Mouse (Mus musculus) heart, adult 8-10 months (tissue): ENCODE measurements around the gene Hist1h2be. TPM values are rescaled to one million over a fixed set of nuclear protein-coding genes. Genes with fewer than 3 reads are reported as not detected.
A peak's percentile ranks its signal among the peaks of the same experiment; 100 is the strongest.
"Not testable (repeated sequence)": the region's sequence is repeated elsewhere in the genome, so short reads cannot be mapped to it uniquely, and the experiment has no call there.

Experiments used
- DNase-seq: peaks from one replicate; pipeline ENCODE4 v3.0.0; 2022; ENCODE audit warnings: low spot score
- total RNA-seq, 4 experiments: library from RNA; stranded (reverse); gene quantifications; 2 replicates each; pipeline ENCODE4 v1.2.4; 2022

The Hist1h2be gene
- total RNA-seq, 4 experiments from 2014 or later, result 11.6 to 13.8 (median 12.6) TPM

DNA sequence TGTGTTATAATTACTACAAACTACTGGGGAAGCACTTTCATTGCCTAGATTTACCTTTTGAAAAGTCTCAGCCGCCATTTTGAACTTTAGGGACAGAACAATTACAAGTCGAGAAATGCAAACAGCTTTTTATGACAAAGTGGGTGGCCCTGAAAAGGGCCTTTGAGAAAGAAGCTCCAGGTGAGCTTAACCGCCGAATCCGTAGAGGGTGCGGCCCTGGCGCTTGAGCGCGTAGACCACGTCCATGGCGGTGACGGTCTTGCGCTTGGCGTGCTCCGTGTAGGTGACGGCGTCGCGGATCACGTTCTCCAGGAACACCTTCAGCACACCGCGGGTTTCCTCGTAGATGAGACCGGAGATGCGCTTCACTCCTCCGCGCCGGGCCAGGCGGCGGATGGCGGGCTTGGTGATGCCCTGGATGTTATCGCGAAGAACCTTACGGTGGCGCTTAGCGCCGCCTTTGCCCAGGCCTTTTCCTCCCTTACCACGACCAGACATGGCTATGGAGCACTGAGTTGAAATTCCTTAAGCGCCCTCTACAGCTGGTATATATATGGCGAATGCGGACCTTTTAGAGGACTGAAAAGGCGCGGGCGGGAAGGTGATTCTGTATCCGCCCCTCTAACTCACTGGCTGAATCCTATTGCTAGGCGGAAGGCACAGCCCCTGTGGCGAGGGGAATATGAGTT lies 69.6 kb downstream of the Hist1h2be start, which contains the start of gene Hist1h4f:
TSS of gene Hist1h4f (minus strand) at position 503 of the 689 bp plus-strand sequence.
- DNase-seq, result peak; percentile 85

DNA sequence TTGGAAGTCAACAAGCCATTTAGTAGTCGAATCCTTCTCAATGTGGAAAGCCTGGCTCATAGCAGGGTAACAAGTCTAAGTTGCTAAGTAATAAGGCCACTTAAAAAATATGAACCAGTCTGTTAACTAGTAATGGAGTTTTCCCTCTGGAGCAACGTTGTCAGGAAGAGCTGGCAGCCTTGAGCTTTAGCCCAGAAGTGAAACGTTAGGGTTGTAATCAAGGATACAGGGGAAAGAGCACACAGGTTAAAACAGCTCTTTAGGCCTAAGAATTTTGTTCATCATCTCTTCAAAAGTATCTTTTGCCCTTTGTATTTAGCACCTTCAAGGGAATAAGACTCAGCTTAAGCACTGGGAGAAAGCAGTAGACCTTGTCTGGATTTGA lies 70.2 kb downstream of the Hist1h2be start:
- DNase-seq, result no peak

DNA sequence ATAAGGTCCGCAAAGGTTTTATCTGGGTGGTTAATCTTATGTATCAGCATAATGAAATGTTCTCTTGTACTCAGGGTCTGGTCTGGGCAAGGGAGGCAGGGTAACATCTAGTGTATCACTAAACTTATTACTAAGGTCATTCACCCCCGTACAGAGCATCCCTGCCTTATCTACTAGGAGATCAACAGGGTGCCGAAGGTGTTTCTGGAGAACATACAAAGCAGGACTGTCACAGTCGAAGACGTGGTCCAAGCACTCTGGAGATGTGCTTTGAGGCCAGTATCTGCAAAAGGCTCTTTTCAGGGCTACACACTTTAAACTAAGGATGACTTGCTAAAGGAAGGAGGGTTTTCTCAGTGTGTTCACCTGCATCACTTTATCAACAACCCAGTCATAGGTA lies 74.2 kb downstream of the Hist1h2be start:
- DNase-seq, result no peak

DNA sequence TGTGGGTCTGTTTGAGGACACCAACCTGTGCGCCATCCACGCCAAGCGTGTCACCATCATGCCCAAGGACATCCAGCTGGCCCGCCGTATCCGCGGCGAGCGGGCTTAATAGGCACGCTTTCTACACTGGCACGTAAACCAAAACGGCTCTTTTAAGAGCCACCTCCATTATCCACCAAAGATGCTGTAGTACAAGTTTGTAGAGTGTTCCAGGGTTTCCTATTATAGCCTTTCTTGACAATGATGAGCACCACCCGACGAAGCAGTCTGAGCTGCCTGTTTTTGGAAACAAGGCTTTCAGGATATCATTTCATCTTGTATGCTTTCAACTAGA lies 76.2 kb downstream of the Hist1h2be start:
- DNase-seq, result not testable (repeated sequence)

DNA sequence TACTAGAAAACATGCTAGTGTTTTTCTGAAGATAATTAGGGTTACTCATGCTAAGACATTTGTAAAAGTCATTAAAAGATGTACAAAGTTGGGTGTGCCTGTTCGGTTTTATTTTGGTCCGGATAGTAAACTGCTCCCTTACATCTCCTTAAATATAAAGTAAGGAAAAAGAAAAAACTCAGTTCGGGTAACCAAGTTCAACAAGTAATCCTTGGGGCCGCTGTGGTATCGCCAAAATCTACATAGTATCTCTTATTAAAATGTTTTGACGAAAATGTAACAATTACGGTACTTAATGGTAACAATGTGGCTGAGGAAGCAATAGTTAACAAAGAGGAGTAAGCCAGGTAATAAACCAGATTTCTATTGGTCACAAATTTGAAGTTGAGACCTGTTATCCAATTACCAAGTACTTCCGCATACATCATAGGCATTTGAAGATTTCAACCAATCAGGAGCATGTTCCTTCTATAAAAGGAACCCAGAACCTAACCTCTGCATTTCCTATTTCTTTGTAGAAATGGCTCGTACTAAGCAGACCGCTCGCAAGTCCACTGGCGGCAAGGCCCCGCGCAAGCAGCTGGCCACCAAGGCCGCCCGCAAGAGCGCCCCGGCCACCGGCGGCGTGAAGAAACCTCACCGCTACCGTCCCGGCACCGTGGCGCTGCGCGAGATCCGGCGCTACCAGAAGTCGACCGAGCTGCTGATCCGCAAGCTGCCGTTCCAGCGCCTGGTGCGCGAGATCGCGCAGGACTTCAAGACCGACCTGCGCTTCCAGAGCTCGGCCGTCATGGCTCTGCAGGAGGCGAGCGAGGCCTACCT lies 76.7 kb downstream of the Hist1h2be start, which contains the start of gene Hist1h3f:
TSS of gene Hist1h3f (plus strand) at position 88 of the 822 bp plus-strand sequence.
- peak; percentile 96 for DNase-seq

DNA sequence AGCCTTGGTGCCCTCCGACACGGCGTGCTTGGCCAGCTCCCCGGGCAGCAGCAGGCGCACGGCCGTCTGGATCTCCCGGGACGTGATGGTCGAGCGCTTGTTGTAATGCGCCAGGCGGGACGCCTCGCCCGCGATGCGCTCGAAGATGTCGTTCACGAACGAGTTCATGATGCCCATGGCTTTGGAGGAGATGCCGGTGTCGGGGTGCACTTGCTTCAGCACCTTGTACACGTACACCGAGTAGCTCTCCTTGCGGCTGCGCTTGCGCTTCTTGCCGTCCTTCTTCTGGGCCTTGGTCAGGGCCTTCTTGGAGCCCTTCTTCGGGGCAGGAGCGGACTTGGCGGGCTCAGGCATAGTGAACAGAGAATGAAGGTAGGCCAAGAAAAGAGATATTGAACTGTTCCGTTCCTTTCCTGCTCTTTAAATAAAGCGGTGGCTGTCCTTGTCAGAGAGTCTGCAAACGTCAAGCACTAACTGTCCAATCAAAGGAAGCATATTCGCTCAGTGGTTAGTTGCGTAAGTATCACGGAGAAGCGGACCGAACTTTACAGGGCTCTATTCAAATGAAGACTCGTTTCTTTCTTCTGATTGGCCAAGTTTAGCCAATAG lies 77.8 kb downstream of the Hist1h2be start, which contains the start of gene Hist1h2bh:
TSS of gene Hist1h2bh (minus strand) at position 394 of the 609 bp plus-strand sequence.
- peak; percentile 92 for DNase-seq

DNA sequence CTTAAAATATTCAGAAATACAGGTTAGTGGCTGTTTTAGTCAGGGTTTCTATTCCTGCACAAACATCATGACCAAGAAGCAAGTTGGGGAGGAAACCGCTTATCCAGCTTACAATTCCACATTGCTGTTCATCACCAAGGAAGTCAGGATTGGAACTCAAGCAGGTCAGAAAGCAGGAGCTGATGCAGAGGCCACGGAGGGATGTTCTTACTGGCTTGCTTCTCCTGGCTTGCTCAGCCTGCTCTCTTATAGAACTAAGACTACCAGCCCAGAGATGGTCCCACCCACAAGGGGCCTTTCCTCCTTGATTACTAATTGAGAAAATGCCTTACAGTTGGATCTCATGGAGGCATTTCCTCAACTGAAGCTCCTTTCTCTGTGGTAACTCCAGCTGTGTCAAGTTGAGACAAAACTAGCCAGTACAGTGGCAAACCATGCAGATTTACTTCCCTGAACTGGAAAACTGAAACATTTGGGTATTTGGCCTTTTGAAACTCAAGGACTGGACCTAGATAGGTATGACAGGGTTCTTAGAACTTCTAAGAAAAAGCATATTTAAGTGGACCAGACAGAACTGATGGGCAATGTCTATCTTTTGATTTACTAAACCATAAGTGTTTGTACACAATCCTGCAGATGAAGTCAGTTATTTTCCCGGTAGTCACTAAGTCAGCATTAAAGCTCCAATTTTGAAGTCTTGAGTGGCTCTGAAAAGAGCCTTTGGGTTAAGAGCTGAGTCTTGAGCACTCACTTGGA lies 78.5 kb downstream of the Hist1h2be start:
- DNase-seq, result not testable (repeated sequence)

DNA sequence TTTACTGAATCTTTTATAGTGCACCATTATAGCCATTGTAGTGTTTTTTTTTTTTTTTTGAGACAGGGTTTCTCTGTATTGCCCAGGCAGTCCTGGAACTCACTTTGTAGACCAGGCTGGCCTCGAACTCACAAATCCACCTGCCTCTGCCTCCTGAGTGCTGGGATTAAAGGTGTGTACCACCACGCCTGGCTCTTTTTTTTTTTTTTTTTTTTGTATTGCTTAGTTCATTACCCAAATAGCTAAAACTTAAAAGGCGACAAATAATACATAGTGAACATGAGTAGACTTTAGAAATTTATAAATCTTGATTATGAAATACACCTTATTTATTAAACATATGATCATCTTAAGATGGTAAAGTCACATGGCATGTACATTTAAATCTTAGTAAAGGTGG lies 79.4 kb downstream of the Hist1h2be start:
- no peak for DNase-seq

DNA sequence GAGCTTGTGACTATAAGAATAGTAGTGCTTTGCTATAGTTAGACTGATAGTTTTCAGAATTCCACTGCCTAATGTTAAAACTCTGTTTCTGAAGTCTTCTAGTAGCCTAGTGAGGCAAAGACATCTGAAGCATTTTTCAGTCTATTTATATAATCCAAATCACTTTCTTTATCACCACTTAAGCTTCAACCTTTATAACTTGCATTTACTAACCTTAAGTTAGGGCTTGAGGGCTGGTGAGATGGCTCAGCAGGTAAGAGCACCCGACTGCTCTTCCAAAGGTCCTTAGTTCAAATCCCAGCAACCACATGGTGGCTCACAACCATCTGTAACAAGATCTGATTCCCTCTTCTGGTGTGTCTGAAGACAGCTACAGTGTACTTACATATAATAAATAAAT lies 81.1 kb downstream of the Hist1h2be start:
- DNase-seq, result not testable (repeated sequence)

DNA sequence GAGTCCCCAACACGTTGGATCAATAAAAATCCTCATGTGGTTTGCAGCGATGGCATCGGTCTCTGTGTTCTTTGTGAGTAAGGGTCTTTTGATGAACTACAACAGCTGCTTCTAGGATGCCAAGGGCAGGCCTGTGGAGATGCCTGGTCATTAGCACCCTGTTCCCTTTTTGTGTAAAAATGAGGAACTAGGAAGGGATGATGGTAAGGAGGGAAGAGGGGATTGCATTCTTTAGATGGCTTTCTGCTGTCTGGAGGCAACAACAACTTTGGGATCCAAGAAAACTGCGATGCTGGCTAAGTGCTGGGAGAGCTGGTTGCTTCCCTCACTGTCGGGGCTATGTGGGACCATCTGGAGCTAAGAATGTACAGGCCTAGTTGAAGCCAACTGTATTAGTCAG lies 82.7 kb downstream of the Hist1h2be start:
- no peak for DNase-seq

DNA sequence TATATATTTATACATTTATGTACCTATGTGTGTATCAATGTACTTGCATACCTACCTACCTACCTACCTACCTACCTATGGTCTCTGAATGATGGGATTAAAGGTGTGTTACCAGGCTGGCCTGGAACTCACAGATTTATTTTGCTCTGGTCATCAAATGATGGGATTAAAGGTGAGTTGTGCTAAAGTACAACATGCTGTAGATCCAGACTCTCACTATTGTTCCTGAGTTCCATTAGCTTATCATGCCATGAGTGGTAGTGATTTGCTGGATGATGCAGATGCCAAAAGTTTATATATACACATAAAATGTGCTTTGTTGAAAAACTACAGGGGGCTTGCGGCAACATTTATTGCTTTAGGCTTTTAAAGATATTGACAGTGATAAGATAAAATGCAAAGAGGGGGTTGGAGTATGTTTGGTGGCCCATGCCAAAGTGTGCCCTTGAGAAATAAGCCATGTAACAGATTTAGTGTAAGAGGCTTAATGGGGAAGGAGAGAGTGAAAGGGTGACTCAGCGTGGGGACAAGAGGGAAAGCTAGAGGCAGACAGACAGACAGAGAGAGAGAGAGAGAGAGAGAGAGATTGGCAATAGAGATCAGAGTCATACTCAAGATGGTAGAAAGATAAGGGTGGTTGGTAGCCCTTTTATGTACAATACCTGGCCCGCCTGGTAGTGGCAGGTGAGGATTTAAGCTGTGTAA lies 83.8 kb downstream of the Hist1h2be start:
- DNase-seq, result no peak

DNA sequence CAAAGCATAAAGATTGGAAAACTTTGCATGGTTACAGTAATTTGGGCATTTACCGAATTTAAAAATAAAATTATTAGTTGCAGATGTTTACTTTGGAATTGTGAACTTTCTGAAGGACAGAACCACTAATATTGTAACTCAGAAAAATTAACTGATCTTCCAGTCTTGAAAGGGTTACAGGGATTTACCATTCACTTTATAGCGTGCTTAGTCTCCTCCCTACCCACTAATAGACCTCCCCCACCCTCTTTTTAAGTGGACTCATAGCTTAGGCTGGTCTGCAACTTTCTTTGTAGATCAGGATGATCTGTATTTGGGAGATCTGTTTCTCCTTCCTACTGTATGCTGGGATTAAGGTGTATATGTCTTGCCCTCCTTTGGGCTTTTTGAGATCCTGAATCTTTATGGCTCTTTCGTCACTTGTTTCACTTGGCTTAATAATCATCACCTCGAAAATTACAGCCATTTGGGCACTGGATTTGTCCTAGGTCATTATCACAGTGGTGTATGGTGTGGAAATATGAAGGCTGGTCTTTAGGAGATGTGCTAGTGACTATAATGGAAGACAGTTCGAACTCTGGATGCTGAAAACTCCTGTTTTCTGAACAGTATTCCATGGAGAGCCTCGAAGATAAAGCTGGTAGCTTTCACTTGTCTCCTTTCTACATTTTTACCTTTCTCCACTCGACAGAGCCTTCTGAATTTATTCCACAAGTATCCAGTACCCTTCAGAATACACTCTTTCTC lies 84.7 kb downstream of the Hist1h2be start:
- DNase-seq, result no peak

DNA sequence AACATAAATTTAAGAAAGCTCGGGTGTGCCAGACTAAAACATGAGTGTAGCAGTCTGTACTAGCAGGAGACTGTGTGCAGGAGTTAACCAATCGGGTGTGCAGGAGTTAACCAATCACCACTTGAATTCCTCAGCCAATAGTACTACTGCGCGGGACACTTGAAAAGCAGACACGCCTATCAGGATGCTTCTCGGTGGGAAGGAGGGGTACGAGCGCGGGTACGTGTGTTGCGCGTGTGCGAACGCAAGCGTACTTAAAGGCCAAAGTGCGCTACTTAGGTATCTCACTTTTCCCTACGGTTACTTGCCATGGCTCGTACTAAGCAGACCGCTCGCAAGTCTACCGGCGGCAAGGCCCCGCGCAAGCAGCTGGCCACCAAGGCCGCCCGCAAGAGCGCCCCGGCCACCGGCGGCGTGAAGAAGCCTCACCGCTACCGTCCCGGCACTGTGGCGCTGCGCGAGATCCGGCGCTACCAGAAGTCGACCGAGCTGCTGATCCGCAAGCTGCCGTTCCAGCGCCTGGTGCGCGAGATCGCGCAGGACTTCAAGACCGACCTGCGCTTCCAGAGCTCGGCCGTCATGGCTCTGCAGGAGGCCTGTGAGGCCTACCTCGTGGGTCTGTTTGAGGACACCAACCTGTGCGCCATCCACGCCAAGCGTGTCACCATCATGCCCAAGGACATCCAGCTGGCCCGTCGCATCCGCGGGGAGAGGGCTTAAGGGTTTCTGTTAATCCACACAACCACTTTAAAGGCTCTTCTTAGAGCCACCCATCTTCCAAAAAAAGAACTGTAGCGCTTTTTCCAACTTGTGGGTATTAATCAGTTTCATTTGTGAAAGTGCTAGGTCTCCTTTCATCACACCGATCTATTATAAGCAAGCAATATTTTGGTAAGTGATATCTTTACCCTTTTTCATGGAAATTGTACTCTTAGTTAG lies 85.5 kb downstream of the Hist1h2be start, which contains the start of gene Hist1h3g:
TSS of gene Hist1h3g (plus strand) at position 286 of the 939 bp plus-strand sequence.
- peak; percentile 87 for DNase-seq

DNA sequence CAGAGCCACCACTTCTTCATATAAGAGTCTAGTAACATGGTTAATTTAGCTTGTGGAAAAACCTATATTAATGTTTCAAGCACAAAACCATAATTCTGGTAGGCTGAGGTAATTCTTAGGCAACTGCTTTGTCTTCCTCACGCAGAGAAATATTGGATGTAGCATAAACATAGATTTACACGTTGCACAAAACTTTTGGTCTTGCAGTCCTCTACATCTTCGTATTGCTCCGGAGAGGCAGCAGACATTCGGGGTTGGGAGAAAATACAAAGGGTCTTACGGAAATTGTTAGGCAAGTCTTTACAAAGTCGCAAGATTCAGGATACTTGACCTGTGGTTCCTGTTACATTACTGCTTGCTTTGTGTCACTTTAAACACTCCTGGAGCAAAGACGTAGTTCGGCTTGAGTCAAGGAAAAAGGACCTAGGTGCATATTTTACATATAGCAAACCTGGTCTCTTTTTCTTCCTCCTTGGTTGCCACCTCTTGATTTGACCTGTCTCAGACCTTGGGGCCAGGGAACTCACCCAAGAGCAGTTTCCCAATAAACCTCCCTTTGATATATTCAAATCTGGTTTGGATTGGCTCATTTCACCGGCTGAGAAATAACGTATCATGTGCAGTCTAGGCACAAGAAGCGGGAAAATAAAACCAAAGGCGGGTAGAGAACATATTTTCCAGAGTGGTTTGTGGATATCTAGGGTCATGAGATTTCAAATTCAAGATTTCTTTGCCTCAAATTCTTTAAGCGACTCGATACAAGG lies 86.4 kb downstream of the Hist1h2be start:
- DNase-seq, result no peak
